Mouse (Mus musculus) gastrocnemius, postnatal 36 days (tissue): ENCODE results near the gene Asb16. TPM values are rescaled to one million over a fixed set of nuclear protein-coding genes. Genes with fewer than 3 reads are reported as not detected.
"Not testable (repeated sequence)": the region's sequence is repeated elsewhere in the genome, so short reads cannot be mapped to it uniquely, and the experiment has no call there.

Source experiments
- DNase-seq, 2 experiments: peaks; one replicate each; pipeline ENCODE4 v3.0.0; 2022
- intact Hi-C: fragments of 180-260 bp; cut with DNase I; formaldehyde crosslinking; loops from one replicate; pipeline ENCODE4 v1.15.1; 2025
- total RNA-seq, 2 experiments: library from RNA; stranded (reverse); gene quantifications; 2 replicates each; pipeline ENCODE4 v1.2.3; 2021

Gene Asb16
- total RNA-seq, 2 experiments from 2014 or later, result 76.7 to 88.7 TPM

DNA sequence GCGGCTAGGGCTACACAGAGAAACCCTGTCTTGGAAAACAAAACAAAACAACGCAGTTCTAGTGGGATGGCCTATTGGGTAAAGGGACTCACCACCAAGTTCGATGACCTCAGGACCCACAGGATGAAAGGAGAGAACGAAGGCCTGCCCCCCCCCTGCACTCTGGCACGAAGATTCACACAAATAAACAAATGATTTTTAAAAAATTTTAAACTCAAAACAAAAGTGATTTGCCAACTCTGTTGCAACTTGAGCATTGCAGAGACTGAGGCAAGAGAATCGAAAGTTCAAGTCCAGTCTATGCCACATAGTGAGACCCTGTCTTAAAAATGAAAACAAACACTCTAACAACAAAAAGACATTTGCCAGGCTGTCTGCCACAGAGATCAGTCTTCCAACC is 27.9 kb upstream of the Asb16 start:
- intact Hi-C loops, result no loop called here
- DNase-seq, result no peak

DNA sequence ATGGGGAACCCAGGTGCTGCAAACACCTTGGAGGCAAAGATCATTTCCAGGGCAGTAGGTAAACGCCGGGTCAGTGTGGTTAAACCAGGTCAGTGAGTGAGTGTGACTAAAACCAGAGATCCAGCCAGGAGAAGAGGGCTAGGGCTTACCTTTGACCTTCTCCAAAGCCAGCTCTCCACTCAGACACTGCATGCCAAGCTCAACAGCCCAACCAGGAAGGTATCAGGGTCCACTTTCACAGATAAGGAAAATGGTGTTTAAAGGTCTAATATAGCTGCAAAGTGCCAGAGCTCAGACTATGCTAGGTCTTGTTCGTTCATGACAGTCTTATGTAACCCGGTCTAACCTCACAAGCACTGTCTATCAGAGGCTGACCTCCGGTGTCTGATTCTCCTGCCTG is 27.3 kb upstream of the Asb16 start:
- intact Hi-C loops, result no loop called here

DNA sequence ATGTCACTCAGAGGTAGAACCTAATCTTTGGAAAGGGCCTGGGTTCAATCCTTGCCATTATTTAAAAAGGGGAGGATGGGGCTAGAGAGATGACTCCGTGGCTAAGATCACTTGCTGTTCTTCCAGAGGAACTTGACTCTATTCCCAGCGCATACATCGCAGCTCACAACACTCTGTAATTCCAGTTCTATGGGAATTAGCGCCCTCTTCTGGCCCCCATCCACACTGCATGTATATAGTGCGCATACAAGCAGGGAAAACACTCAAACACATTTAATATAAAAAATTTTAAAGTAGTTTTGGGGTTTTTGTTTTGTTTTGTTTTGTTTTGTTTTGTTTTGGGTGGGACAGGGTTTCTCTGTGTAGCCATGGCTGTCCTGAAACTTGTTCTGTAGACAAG is 26.7 kb upstream of the Asb16 start:
- intact Hi-C loops, result no loop called here
- DNase-seq, result no peak

More for the DNA sequence above, 27.3 kb upstream of the Asb16 start:
- no peak for DNase-seq

DNA sequence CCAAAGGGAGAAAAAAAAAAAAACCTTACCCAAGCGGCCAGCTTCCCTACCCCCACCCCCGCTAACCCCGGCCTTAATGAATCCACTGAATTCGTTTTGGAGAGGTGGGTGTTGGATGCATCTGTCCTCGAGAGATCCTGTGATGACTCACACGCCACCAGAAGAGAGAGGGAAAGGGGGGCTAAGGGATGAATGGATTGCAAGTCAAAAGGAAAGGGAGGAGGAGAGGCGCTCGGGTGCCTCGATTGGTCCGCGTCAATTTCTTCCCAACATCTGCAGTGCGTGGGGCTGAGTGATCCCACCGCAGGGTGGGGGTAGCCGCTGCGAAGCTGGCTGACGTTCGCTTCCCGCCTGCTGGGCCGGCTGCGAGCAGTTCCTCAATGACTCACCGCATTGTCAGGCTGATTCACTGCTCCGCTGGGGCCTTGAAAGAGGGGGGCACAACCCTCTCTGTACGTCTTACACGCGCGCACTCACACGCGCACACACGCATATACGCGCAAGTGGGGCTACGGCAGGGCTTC is 23.6 kb upstream of the Asb16 start:
- DNase-seq, result peak in 1 of 2 experiments; percentile 36
- intact Hi-C loops, result no loop called here

DNA sequence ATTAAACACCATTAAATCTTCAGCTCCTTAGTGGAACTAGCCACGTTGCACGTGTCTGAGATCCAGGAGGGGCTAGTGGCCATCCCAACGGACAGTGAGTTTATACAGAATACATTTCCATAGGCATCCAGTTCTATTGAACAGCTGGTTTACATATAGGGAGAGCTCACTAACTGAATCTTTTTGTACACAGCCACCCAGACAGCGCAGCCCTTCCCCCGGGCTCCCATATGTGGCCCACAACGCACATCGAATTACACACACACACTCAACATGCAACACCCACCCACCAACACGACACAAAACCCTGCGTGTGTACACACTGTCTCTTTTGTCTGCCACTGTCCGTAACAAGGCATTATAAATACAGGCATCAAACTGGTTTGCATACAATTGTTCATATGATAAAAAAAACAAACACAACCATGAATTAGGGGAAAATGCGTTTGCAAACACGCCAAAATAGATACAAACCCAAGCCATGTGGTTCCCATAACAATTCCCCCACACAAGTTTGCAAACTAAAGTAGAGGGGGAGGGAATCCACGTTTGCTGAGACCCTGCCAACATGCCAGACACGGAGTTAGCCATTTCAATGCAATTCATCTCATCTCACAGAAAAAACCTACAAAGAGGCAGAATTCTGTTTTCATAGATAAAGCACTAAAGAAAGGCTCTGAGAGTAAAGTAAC is 22.8 kb upstream of the Asb16 start:
- intact Hi-C loops, result no loop called here
- DNase-seq, result no peak

DNA sequence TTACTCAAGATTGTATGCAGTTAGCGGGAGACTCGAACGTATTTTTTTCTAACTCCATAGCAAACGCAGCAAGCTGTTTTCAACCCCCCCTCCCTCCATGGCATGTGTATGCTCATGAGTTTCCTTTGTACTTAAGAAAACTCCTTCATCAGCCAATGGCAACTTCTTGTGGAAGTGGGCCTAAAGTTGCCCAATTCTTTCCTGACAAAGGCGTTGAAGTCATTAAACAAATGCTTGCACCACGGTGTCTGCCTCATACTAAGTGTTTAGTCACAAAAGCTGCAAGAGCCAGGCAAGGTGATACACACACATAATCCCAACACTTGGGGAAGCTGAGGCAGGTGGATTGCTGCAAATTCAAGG is 22.3 kb upstream of the Asb16 start:
- DNase-seq, result no peak
- intact Hi-C loops, result no loop called here

DNA sequence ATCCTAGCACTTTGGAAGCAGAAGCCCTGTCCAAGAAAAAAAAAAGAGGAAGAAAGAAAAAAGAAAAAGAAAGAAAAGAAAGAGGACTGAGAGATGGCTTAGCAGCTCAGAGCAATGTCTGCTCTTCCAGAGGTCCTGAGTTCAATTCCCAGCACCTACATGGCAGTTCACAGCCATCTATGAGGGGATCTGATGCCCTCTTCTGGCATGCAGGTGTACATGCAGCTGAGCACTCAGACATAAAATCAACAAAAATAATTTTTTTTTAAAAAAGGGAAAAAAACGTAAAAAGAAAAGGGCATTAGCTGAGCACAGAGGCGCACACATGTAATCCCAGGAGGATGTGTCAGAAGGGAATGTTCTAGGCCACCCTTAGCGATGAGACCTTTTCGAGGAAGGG is 21.7 kb upstream of the Asb16 start:
- DNase-seq, result no peak
- intact Hi-C loops, result no loop called here

DNA sequence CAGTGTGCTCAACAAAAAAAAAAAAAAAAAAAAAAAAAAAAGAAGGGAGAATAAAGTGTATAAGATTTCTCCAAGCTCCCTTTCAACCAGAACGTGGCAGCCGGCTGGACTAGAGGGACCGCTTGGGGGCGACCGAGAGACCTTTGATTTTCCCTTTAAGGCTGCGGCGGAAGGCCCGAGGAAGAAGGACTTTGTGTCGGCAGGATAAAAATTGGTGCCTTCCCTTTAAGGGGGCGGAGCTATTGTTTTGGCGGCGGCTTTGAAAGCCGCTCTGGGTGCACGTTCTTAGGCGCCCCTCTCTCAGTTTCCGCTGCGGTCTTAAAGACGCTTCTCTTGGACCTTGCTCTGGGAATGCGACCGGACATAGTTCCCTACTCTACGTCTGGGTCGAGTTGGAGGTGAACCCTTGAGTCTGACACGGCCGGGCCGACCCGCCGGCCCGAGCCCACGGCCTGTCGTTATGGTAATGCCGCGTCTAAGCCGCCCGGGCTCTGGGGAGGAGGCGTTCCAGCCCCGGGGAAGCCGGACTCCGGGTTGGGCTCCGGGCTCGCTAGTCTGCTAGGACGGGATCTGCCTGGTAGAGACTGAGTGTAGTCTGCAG is 19.8 kb upstream of the Asb16 start, which contains the start of gene BC030867:
TSS of gene BC030867 (plus strand) at position 253 of the 601 bp plus-strand sequence.
- intact Hi-C loops, result loop anchor here (2.0 kb wide), 2 partner anchors 18 to 60 kb away; partner anchors contain the start of genes G6pc3 and Hdac5
- DNase-seq, result peak; percentile 87 to 91

DNA sequence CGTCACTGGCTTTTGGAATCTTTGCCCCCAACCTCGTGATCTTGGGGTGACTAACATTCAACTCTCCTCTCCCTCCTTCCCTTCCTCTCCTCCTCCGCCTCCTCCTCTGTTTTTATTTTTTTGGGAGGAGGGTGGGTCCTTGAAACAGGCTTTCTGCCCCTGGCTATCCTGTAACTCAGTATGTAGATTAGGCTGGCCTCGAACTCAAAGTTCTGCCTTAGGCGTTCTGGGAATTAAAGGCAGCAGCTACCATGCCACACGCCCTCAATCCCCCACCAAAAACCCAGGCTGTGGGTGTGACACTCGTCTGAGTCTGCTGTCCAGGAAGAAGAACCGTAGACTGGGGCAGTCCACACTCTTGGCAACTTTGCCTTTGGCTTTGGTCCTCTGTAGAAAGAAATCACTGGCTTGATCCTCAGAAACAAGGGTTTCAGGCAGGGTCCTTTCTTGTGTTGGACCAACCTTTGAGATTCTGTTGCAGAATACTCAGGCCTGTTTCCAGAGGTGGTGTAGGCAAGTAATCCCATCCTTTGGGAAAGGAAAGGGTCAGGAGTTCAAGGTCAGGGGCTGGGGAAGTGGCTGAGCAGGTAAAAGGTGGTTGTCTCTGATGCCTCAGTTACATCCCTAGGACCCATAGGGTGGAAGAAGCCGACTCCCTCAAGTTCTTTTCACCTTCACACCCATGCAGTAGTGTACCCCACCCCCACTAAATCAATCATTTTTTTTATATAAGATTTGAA is 19.0 kb upstream of the Asb16 start:
- intact Hi-C loops, result loop anchor here (2.0 kb wide), 2 partner anchors 19 to 61 kb away; partner anchors contain the start of genes G6pc3 and Hdac5
- no peak for DNase-seq

DNA sequence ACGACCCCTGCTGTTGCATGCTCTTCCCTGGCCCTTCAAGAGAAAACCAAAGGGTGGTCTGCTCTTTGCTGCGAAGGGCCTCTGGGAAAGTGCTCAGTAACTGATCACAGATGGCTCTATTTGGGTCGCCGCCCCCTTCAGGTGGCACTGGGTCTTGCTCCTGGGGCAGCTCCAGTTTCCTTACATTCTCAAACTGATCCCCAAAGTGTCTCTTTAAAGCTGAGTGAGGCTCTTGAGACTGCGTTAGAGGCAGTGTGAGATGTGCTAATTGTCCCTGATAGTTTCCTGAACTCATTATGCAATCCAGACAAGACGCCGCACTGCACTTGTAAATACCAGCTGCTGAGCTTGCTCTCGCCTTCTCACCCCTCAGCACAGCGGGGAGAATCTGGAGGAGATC is 11.0 kb upstream of the Asb16 start:
- intact Hi-C loops, result no loop called here
- no peak for DNase-seq

DNA sequence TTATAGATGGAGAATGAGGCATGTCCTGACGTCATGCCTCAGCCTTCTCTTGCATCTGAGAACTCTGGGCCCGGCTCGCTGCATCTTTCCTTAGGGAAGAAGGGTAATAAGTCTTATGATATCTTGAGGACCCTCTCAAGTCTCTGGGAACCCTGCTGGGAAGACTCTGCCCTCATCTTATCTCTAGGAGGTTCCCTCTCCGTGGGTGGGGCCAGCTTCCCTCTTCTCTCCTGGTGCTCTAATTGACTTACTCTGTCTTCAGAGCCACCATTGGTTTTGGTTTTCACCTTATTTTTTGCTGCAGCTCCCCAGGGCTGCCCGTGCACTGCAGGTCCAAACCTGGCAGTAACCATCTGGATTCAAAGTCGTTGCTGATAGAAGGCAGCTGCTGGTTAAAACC is 10.4 kb upstream of the Asb16 start:
- DNase-seq, result no peak
- intact Hi-C loops, result no loop called here

DNA sequence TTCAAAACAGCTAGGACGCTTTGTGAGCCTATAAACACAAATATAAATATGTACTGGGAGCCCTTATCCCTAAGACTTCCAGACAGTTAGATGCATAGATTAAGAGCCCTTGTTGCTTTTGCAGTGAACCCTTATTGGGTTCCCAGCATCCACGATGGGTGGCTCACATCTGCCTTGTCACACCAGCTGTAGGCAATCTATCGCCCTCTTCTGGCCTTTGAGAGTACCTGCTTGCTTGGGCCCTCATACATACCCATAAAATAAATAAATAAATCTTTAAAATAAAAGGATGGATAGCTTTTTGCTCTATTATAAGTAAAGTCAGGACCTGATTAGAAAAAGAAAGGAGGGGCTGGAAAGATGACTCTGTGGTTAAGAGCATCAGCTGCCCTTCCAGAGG is 10.0 kb upstream of the Asb16 start:
- no peak for DNase-seq
- intact Hi-C loops, result no loop called here

DNA sequence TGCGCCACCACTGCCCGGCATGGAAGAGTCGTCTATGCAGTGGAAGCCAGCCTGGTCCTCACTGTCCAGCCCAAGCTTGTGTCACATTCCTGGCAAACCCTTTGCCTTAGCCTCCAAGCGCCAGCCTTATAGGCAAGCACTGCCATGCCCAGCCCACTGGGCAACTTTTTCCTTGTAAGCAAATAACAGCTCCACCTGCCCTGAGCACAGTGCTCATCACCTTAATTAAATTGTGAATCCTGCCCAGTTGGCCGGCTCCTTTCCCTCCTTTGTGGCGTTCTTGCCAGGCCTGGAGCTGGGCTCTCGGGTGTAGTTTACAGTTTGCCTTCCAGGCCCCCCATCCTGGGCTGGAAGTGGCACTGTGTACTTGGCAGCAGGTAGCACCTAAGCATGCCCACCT is 5.3 kb upstream of the Asb16 start:
- no peak for DNase-seq
- intact Hi-C loops, result no loop called here

DNA sequence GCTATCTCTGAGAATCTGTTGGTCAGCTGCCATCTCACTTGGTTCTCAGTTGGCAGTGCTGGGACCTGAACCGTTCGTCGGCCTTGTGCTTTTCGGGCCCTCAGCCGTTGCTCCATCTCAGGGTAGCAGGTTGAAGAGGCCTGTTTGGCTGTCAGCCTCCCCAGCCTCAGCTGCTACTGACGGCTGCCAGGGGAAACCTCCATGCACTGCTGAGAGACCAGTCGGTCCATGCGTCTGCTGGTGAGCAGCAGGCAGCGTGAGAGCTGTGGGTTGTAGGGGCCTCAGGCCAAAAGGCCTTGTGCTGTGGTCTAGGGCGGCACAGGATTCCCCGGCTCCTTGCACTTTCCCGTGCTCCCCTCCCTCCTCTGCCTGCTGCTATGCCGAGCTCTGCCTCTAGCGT is 2.7 kb upstream of the Asb16 start:
- DNase-seq, result no peak
- intact Hi-C loops, result loop anchor here (5.0 kb wide), 1 partner anchor 164 kb away; the partner anchor contains the start of gene Ppy

DNA sequence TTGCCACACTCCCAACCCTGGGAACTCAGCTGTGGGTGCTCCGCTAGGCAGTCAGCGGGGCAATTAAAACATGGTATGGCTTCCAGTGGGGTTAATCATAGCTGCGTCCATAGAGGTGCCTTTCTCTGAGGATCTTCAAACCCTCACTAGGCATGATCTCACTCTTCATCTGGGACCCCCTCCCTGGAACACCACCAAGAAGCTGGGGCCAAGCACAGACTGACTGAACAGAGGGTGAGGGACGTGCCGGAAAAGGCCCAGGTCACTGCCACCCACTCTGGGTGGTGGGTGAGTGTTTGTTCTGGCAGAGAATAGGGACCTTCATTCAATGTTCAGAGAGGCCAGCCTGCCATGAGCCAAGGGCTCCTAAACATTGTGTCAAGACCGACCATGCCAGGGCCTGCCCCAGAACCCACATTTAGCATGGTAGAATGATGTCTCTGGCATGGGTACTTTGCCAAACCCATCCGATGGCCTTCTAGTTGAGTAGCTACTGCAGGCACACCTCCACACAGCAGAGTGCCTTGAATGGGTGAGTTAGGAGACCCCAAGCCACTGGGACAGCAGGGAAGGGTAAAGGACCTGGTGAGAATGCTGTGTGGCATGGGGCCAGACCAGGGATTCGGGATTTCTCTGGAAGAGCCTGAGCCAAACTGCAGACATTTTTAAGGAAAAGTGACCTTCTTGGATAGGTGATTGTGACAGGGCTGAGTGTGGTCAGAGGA is 1.8 kb upstream of the Asb16 start:
- intact Hi-C loops, result loop anchor here (5.0 kb wide), 1 partner anchor 164 kb away; the partner anchor contains the start of gene Ppy
- DNase-seq, result no peak

DNA sequence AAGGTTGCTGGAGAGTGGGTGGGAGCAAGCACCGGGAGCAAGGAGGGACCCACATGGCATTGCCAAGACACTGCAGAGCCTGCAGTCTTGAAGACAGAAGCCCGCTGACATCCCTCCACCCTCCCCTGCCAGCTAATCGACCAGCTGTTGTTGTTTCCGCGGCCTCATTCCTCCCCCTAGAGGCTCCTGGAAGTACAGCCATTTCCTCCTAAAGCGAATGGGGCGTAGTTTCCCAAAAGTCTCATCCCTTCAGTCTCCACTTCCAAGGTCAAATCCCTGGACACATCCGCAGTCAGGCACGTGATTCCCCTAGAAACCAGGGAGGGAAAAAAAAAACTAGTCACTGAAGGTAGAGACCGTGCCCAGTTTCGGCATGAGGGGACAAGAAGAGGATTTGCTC is 1.1 kb upstream of the Asb16 start:
- intact Hi-C loops, result loop anchor here (5.0 kb wide), 1 partner anchor 165 kb away; the partner anchor contains the start of gene Ppy
- peak; percentile 61 to 73 for DNase-seq

DNA sequence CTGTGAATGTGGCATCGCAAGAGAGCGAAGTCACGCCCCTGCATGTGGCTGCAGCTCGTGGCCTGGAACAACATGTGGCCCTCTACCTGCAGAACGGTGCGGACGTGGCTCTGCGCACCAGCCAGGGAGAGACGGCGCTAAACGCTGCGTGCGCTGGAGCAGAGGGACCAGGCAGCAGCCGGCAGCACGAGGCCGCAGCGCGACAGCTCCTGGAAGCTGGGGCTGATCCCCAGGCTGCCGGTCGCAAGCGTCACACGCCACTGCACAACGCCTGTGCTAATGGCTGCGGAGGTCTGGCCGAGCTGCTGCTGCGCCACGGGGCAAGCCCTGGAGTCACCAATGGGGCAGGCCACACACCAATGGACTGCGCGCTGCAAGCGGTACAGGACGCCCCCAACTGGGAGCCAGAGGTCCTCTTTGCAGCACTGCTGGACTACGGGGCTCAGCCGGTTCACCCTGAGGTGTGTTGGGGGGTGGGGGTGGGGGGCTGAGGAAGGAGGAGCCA is 7.9 kb downstream of the Asb16 start:
- intact Hi-C loops, result no loop called here
- no peak for DNase-seq

DNA sequence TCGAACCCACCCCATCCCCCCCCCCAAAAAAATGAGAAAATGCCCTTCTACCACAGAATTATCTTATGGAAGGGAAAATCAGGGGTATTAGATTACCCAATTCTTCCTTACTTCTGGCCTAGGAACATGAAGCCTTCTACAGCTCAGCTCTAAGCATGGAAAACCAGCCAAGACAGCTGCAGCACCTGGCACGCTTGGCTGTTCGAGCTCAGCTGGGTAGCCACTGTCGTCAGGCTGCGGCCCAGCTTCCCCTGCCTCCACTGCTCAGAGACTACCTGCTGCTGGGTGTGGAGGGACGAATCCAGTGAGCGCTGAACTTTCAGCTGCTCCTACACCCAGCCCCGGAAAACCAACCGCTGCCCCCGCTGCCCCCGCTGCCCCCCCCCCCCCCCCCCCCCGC is 9.2 kb downstream of the Asb16 start:
- DNase-seq, result peak in 1 of 2 experiments; percentile 21
- intact Hi-C loops, result no loop called here

DNA sequence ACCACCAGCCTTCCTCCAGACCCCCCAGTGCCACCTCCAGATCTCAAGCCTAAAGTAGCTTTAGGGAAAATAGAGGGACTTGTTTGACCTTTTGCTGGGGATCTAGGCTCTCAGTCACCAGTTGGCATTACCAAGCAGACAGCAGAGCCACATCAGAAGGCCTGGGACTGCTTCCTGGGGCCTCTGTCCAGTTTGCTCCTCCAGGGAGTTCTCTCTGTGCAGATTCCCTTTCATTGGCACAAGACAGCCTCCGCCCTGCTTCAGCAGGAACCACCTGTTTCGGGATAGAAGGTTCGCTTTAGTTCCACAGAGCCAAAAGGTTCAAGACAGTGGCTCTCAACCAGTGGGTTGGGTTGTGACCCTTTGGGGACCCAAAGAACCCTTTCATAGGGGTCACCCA is 11.1 kb downstream of the Asb16 start:
- no peak for DNase-seq
- intact Hi-C loops, result no loop called here

DNA sequence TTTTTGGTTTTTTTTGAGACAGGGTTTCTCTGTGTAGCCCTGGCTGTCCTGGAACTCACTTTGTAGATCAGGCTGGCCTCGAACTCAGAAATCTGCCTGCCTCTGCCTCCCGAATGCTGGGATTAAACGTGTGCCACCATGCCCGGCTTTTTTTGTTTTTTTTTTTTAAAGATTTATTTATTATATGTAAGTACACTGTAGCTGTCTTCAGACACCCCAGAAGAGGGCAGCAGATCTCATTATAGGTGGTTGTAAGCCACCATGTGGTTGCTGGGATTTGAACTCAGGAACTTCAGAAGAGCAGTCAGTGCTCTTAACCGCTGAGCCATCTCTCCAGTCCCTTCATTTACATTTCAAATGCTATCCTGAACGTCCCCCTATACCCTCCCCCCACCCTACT is 11.7 kb downstream of the Asb16 start:
- DNase-seq, intact Hi-C loops: not testable (repeated sequence)
